Mouse (Mus musculus) hindbrain, embryonic 11.5 days (tissue): ENCODE results near the gene Ciz1. TPM values are rescaled to one million over a fixed set of nuclear protein-coding genes. Genes with fewer than 3 reads are reported as not detected.

Experiments used
- ATAC-seq: fragments of 200-750 bp; cut with Nextera tagmentation; 2 replicates; pipeline ENCODE4 v1.8.0; 2017; ENCODE audit warnings: mild to moderate bottlenecking, moderate TSS enrichment, moderate library complexity; ENCODE audit not compliant: low FRiP score
- DNase-seq: peaks from one replicate; pipeline ENCODE4 v3.0.0-alpha.2; 2015; ENCODE audit warnings: low spot score
- H3K27ac ChIP-seq: fragments of 300-500 bp; sonication (generic); 2 replicates; pipeline ENCODE4 v1.5.1; 2014; ENCODE audit warnings: mild to moderate bottlenecking, low read depth, low read length
- H3K27me3 ChIP-seq: fragments of 300-500 bp; sonication (generic); 2 replicates; pipeline ENCODE4 v1.6.1; 2014; ENCODE audit warnings: mild to moderate bottlenecking, low read length, moderate library complexity, mixed read lengths; ENCODE audit not compliant: control insufficient read depth, insufficient read depth
- H3K36me3 ChIP-seq: fragments of 300-500 bp; sonication (generic); 2 replicates; pipeline ENCODE4 v1.6.1; 2014; ENCODE audit warnings: mild to moderate bottlenecking, low read length, moderate library complexity, mixed read lengths; ENCODE audit not compliant: control insufficient read depth, insufficient read depth
- H3K4me1 ChIP-seq: fragments of 300-500 bp; sonication (generic); replicated peaks from 2 replicates; pipeline ENCODE4 v1.6.1; 2014; ENCODE audit warnings: low read length, mixed read lengths; ENCODE audit not compliant: control insufficient read depth, insufficient read depth
- H3K4me2 ChIP-seq: fragments of 300-500 bp; sonication (generic); replicated peaks from 2 replicates; pipeline ENCODE4 v1.6.1; 2014; ENCODE audit warnings: mild to moderate bottlenecking, low read depth, low read length
- H3K4me3 ChIP-seq: fragments of 300-500 bp; sonication (generic); 2 replicates; pipeline ENCODE4 v1.5.1; 2014; ENCODE audit warnings: low read depth, low read length
- H3K9ac ChIP-seq: fragments of 300-500 bp; sonication (generic); 2 replicates; pipeline ENCODE4 v1.6.1; 2014; ENCODE audit warnings: low read depth, low read length
- H3K9me3 ChIP-seq: fragments of 300-500 bp; sonication (generic); 2 replicates; pipeline ENCODE4 v1.6.1; 2016; ENCODE audit warnings: low read length; ENCODE audit not compliant: control insufficient read depth
- WGBS: fragments of 180-500 bp; shearing (Covaris S2); extraction: QIAGEN DNeasy Blood & Tissue Kit; methylation state at CpG from one replicate; pipeline ENCODE4 v1.1.7; 2014; 5-methylcytosine and 5-hydroxymethylcytosine counted together
- polyA plus RNA-seq: library from polyadenylated mRNA; unstranded; fragments of >200 nt; fragmentation: Nextera tagmentation; extraction: Ambion mirVana; gene quantifications from 2 replicates; pipeline ENCODE4 v1.2.1, GENCODE M21; 2014

The Ciz1 gene
- polyA plus RNA-seq, 1 experiment from 2014 or later: 49.0 TPM

DNA sequence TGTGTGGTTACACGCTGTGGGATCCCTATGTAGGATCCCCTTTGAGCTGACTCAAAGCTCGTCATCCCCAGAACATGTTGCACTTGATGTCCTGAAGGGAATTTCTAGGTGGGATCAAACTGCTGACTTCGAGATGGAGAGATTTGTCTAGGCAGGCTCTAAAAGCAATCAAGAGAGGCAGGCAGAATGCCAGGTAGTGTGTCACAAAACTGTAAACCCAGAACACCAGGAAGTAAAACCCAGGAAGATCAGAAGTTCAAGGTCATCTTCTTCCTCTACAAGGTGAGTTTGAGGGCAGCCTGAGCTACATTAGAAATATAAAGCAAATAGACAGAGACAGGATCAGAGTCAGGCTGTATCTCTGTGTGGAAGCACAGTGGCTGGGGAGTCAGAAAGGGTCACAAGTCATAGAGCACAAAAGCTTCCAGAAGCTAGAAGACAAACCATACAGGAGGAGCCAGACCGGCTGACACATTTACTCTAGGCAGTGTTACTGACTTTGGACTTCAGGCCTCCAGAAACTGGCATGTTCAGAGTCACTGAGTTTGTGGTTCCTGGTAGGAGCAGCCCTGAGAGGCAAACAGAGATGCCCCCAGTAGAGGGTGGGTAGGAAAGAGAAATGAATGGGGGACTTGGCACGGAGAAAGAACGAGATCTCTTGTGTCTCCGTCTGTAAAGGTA, 55.2 kb downstream of the Ciz1 start:
- H3K9me3 ChIP-seq: no peaks in the 10 kb centered on the region
- no peak overlapping the region for H3K4me2 ChIP-seq
- H3K27me3 ChIP-seq: no peaks in the 10 kb centered on the region
- H3K27ac ChIP-seq: no peak overlapping the region
- DNase-seq (no peak), ATAC-seq (no peak)
- no peaks in the 10 kb centered on the region; the same call in 1 of the 2 replicates for H3K36me3 ChIP-seq
- 91% methylated on average over 7 of the region's 7 CpGs for WGBS
- no peak overlapping the region for H3K9ac ChIP-seq
- H3K4me3 ChIP-seq: no peak overlapping the region
- no peaks in the 10 kb centered on the region for H3K4me1 ChIP-seq

DNA sequence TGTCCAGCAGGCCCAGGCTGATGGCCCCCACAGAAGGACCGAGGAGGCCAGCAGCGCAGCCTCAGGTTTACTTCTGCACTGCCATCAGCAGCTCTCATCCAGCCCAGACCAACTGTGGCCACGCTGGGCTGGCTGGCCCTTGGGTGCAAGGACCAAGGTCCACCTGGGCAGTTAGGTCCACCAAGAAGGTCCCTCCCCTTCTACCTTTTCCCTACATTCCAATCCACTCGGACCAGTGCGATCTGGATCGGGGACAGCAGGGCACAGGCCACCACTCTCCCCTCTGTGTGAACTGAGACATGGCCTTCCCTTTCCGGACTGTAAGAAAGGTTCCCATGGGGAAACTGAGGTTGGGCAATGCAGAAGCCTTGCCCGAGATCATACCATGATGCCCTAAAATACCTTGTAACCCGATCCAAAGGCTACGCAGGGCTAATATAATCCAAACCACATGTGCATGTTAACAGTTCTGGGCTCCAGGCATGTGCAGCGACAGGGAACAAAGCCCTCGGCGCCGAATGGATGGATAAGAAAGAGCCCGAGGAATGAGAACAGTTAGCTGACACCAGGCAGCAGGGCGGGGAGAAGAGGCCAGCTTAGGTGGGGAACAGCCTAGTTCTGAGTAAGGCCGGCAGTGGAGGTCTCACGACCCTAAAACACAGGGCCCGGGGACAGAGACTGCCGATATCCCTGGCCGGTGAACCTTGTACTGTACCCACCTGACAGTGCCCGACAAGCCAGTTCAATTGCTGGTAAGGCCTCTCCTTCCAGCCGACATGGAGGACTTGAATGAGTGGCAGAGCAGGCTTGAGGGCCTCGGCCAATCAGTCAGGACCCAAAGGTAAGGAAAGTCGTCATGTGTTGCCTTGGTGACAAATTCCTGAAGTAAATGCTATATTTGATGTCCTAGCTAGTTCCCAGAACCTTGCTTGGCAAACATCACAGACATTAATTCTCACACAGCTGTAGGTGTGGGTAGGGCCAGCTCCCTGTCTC, 56.6 kb downstream of the Ciz1 start:
- DNase-seq (peak; percentile 34), ATAC-seq (no peak)
- H3K4me3 ChIP-seq: no peak overlapping the region
- H3K4me2 ChIP-seq: no peak overlapping the region
- H3K27ac ChIP-seq: peak overlapping the region; percentile 36
- H3K9ac ChIP-seq: no peak overlapping the region
- H3K27me3 ChIP-seq: no peaks in the 10 kb centered on the region
- H3K4me1 ChIP-seq: no peaks in the 10 kb centered on the region
- no peaks in the 10 kb centered on the region for H3K36me3 ChIP-seq
- H3K9me3 ChIP-seq: no peaks in the 10 kb centered on the region
- 69% methylated on average over 25 of the region's 25 CpGs for WGBS

DNA sequence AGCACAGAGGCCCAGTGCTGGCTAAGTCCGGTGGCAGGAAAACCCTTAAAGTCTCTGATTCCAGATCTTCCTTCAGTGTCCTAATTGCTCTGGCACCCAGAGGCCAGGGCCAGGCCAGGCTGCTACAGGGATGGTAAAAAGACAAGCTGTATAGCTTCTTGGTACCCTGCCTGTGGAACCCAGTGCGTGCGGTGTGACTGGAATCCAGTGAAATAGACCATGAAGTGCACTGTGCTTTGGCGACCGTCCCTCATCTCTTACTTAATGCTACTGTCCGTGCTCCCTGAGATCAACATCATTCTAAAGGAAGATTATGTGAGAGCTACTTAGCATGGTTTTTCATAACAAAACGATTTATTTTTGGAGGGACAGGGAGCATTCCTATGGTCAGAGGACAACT, 59.3 kb downstream of the Ciz1 start:
- H3K4me1 ChIP-seq: no peaks in the 10 kb centered on the region
- no peak overlapping the region for H3K9ac ChIP-seq
- H3K4me2 ChIP-seq: no peak overlapping the region
- ATAC-seq: no peak
- no peak overlapping the region for H3K27ac ChIP-seq
- peaks cover 6% of the 10 kb centered on the region for H3K36me3 ChIP-seq
- 84% methylated on average over 7 of the region's 7 CpGs for WGBS
- no peak for DNase-seq
- H3K27me3 ChIP-seq: no peaks in the 10 kb centered on the region
- H3K4me3 ChIP-seq: no peak overlapping the region
- no peaks in the 10 kb centered on the region for H3K9me3 ChIP-seq

DNA sequence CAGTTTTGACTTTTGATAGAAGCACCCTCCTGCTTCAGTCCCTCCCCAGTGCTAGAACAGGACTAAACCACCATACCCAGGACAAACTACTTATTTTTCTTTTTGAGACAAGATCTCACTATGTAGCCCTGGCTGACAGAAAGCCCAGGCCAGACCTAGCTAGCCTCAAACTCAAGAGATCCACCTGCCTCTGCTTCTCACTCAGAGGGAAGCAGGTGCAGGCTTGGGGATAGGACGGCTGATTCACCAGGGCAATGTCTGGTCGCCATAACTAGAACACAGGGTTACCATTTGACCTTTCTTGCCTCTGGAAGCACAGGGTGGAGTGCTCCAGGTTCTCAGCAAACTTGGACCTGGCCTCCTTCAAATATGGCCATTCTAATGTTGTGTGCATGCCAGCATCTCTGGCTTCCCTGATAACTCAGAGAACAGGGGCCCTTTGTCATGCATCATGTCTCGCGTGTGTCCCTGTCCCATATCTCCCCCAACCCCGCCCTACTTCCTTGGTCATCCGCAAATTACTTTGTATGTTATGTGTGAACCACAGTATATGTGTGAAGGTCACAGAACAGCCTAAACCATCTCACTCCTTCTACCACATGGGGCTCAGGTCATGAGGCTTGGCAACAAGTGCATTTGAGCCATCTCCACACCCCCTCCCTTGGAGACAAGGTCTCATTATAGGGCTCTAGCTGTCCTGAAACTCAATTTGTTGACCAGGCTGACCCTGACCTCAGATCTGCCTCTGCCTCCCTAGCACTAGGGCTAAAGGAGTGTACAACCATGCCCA, 60.8 kb downstream of the Ciz1 start:
- no peak for DNase-seq
- Histone ChIP-seq H3K27me3 (no peaks in the 10 kb centered on the region), H3K9me3 (no peaks in the 10 kb centered on the region), H3K36me3 (peaks cover 9% of the 10 kb centered on the region), H3K4me3 (no peak overlapping the region), H3K4me2 (no peak overlapping the region), H3K27ac (no peak overlapping the region), H3K4me1 (no peaks in the 10 kb centered on the region), H3K9ac (no peak overlapping the region)
- 89% methylated on average over 6 of the region's 6 CpGs for WGBS
- no peak for ATAC-seq

DNA sequence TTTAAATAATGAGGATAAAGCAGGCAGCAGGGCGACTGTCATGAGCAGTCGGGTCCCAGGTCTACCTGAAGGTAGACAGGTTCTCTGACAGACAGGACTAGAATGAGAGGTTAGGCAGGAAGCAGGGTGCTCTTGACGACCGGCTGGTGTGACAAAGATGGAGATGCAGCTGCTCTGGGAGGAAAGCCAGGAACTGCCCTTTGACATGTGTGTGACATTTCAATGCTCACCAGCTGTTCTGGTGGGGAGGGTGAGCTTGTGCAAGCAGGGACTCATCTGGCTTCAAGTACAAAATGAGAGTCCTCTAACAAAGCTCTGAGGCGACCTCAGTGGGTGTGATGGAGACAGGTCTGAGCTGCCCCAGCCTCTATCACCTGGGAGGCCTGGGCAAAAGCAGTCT, 61.8 kb downstream of the Ciz1 start:
- Histone ChIP-seq H3K36me3 (peaks cover 9% of the 10 kb centered on the region), H3K27ac (no peak overlapping the region)
- 59% methylated on average over 5 of the region's 5 CpGs for WGBS

DNA sequence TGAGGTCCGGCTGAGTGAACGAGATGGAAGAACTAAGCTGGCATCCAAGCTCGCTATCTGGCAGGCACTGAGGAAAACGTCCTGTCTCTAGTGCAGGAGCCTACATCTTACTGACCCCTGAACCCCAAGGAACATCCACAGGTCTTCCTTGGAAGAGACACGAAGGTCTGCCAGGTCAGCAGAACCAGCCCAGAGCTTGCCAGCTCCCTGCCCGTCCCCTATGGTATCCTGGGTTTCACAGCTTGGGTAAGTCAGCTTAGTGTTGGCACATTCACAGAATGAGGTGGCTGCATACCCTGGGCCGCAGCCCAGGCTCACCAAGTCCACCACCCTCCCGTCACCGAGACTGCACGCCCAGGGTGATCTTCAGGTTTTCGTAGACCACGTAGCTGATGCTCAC, 63.7 kb downstream of the Ciz1 start:
- Histone ChIP-seq H3K4me2 (no peak overlapping the region), H3K4me1 (no peaks in the 10 kb centered on the region), H3K4me3 (no peak overlapping the region), H3K36me3 (peaks cover 12% of the 10 kb centered on the region), H3K9ac (no peak overlapping the region), H3K27ac (no peak overlapping the region), H3K9me3 (no peaks in the 10 kb centered on the region), H3K27me3 (no peaks in the 10 kb centered on the region)
- ATAC-seq: no peak
- no peak for DNase-seq
- 96% methylated on average over 12 of the region's 12 CpGs for WGBS

More for the DNA sequence above, 61.8 kb downstream of the Ciz1 start:
- Histone ChIP-seq H3K9me3 (no peaks in the 10 kb centered on the region), H3K27me3 (no peaks in the 10 kb centered on the region), H3K9ac (no peak overlapping the region), H3K4me3 (no peak overlapping the region), H3K4me2 (no peak overlapping the region), H3K4me1 (no peaks in the 10 kb centered on the region)
- ATAC-seq: no peak
- DNase-seq: no peak

DNA sequence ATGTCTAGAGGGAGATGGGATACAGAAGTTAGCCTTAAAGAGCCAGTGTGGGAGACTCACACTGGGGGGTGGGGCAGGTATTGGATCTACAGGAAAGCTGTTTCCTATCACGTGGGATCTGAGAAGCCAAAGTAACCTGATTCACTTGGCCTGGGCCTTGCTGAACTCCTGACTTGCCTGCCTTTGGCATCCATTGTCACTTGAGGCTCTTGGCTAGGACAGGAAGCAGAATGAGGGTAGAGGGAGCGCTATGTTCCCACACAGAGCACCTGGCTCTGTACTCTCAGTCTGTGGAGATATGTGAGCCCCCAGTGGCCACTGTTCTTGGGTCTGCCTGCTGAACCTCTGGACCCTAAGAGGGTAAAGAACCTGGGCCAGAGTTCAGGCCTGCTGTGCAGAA, 64.4 kb downstream of the Ciz1 start:
- ATAC-seq (no peak), DNase-seq (no peak)
- WGBS: 88% methylated on average over 2 of the region's 2 CpGs
- no peaks in the 10 kb centered on the region for H3K9me3 ChIP-seq
- no peak overlapping the region for H3K4me2 ChIP-seq
- peaks cover 12% of the 10 kb centered on the region for H3K36me3 ChIP-seq
- H3K9ac ChIP-seq: no peak overlapping the region
- no peak overlapping the region for H3K27ac ChIP-seq
- no peaks in the 10 kb centered on the region for H3K27me3 ChIP-seq
- H3K4me3 ChIP-seq: no peak overlapping the region
- no peaks in the 10 kb centered on the region for H3K4me1 ChIP-seq

DNA sequence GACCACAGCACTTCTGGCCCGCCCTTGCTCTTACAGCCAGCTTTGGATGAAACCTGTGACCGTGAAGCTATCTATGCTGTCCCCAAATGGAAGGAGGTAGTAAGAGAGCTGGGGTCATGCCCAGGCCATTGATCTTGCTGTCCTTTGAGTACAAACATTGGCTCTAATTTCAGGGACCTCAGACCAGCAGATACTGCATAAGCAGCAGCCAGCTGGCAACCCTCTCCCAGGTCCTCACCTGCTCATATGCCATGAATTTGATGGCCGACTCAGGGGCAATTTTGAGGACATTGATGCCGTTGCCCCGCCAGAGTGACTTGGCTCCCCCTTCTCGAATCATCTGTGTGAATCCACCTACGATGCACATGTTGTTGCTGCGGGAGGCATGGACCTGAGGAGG, 65.4 kb downstream of the Ciz1 start:
- H3K4me3 ChIP-seq: no peak overlapping the region
- H3K27ac ChIP-seq: no peak overlapping the region
- 96% methylated on average over 8 of the region's 8 CpGs for WGBS
- no peak overlapping the region for H3K9ac ChIP-seq
- no peaks in the 10 kb centered on the region for H3K27me3 ChIP-seq
- no peak overlapping the region for H3K4me2 ChIP-seq
- H3K36me3 ChIP-seq: peaks cover 12% of the 10 kb centered on the region
- H3K9me3 ChIP-seq: no peaks in the 10 kb centered on the region
- ATAC-seq: no peak
- DNase-seq: no peak
- no peaks in the 10 kb centered on the region for H3K4me1 ChIP-seq
